Mouse (Mus musculus): ENCODE measurements around the gene Fbxl5.

Gene Fbxl5

GRCm38 (mm10) chr5:43781423-43781976 is 39.9 kb downstream of the Fbxl5 start:
- DNase-seq, result no peak

- no peak for DNase-seq
Observed at GRCm38 (mm10) chr5:43778583-43778982, 42.9 kb downstream of the Fbxl5 start.

- no peak for DNase-seq
Observed at GRCm38 (mm10) chr5:43776993-43777392, 44.4 kb downstream of the Fbxl5 start.

GRCm38 (mm10) chr5:43776407-43776806 is 45.0 kb downstream of the Fbxl5 start:
- DNase-seq, result no peak

DNA sequence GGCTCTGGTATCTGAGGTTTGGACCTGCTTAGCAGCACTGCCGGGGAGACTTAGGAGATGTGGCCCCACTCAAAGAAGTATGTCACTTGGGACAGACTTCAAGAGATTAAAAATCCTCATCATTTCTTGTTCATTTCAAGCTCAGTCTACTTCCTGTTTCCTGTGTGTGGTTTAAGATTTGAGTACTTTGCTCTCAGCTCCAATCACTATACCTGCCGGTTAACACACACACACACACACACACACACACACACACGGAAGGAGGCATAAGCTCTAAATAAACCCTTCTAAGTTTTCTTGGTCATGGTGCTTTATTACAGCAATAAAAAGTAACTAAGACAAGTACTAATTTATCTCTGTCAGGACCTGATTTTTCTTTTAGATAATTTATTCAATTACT is 49.9 kb downstream of the Fbxl5 start:
- no peak for DNase-seq

- no peak for DNase-seq
Observed at GRCm38 (mm10) chr5:43770618-43771354, 50.7 kb downstream of the Fbxl5 start.

GRCm38 (mm10) chr5:43749092-43749491 is 72.3 kb downstream of the Fbxl5 start:
- no peak for DNase-seq

- DNase-seq, result no peak
Observed at GRCm38 (mm10) chr5:43748039-43748438, 73.4 kb downstream of the Fbxl5 start.

- peak; percentile 4 for DNase-seq
Observed at GRCm38 (mm10) chr5:43745156-43745555, 76.3 kb downstream of the Fbxl5 start.

GRCm38 (mm10) chr5:43744187-43744586 is 77.3 kb downstream of the Fbxl5 start:
- DNase-seq, result no peak

GRCm38 (mm10) chr5:43732381-43732780 is 89.1 kb downstream of the Fbxl5 start:
- DNase-seq, result no peak

DNA sequence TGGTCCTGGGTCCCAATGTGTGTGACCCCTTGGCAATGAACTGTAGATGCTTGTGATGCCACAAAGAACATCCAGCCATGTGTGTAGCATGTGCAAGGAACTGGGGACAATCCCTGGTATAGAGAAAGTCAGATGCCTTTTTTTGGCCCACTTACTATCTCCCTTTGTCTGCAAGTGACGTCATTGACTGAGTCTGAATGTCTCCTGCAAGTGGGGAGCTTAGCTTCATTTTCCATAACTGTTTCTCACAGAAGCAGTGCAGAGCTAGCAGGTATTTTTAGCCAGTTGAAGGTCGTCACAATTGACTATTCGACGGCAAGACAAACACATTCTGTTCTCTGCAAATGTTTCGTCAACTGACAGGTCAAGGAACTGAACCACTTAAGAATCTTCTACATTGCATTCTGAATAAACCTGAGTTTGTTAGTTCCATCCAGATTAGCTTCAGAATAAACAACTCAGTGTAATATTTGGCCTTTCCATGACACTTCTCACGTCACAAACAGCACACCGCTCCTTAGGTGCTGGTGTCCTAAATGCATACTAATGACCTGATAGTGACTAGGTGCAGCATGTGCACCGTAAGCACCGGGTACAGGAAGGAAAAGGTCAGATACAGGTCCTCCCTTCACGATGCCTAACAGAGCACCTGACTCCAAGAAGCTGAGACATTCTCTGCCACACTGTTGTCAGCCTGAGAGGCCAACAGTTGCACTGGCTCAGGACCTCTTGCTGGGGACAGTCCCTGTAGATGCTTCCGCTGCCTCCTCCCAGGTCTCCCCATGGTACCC is 92.9 kb downstream of the Fbxl5 start:
- DNase-seq, result no peak

DNA sequence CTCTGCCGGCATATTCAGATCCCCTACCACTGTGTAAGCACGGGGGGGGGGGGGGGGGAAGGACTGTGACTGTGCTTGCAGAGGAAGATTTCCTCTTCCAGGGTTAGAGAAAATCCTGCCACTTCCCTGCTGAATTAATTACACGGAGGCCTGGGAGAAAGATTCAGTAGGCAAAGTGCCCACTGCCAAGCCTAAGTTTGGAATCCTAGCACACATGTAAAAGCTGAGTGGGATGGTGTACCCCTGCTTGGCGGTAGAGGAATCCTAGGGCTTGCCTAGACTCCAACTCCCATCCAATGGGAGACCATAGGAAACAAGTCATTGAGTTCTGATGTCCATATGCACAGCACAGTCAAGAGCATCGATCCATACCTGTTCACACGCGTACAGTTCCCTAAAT is 97.6 kb downstream of the Fbxl5 start:
- DNase-seq, result no peak

GRCm38 (mm10) chr5:43722452-43722783 is 99.0 kb downstream of the Fbxl5 start:
- no peak for DNase-seq

- DNase-seq, result no peak
Observed at GRCm38 (mm10) chr5:43721538-43722451, 99.6 kb downstream of the Fbxl5 start.

GRCm38 (mm10) chr5:43699240-43699639 is 122.2 kb downstream of the Fbxl5 start:
- no peak for DNase-seq

DNA sequence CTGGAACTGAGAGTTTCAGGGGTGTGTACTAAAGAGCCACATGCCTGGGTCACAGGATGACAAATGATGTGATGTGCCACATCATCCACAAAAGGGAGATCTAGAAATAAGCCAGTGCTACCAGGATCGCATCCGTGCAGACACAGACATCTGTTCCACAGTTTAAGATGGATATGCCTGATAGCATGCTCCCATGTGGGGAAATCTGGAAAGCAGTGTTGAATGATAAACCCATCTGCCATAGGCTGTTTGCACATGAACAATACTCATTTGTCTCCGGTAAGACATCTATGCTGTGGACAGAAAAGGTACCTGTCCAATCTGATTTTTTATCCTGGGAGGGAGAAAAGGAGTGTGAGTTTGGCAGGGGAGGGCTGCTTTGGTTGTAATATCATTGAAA is 124.3 kb downstream of the Fbxl5 start:
- no peak for DNase-seq

Measured in kidney, adult 11 months (tissue).